8 mouse cellular contexts compared by ENCODE assay signal in genomic region chr8:19979536-19980345, GRCm38 (mm10).
DNase-seq lines count a peak whose midpoint lies in the region; ATAC-seq and TF ChIP-seq lines count a peak whose summit lies in the region.

No protein-coding gene starts in this region.

- H3K9ac ChIP-seq in forebrain, embryonic 14.5 days (ENCODE audit: low read length) = peak overlapping the region; percentile 50
- H3K9ac ChIP-seq in lung, postnatal 0 days (replicated peaks; ENCODE audit: low read depth) = 0 out of 2 replicates have a peak overlapping the region, but pooled peaks have one; percentile 29

- no peak overlapping the region for H3K27ac ChIP-seq in forebrain, embryonic 14.5 days (ENCODE audit: low read depth, low read length)
- H3K27ac ChIP-seq in lung, postnatal 0 days (ENCODE audit: low read length) = 0 out of 2 replicates have a peak overlapping the region, but pooled peaks have one; percentile 32

- intact Hi-C loops in heart, postnatal 25 days (cut with DNase I) = no loop called here

- no peaks in the 10 kb centered on the region for H3K27me3 ChIP-seq in forebrain, embryonic 14.5 days (replicated peaks; ENCODE audit: control insufficient read depth, insufficient read depth, low read length)
- H3K27me3 ChIP-seq in lung, postnatal 0 days (replicated peaks; ENCODE audit: insufficient read depth, low read length) = no peaks in the 10 kb centered on the region

- peaks cover 7% of the 10 kb centered on the region; the same call in 1 of the 2 replicates for H3K9me3 ChIP-seq in forebrain, embryonic 14.5 days (replicated peaks; ENCODE audit: control insufficient read depth, low read length)
- H3K9me3 ChIP-seq in lung, postnatal 0 days (ENCODE audit: low read length) = no peaks in the 10 kb centered on the region

- peak; percentile 98 for DNase-seq in ES-CJ7 (ENCODE audit: low read depth, low spot score)
- peak; percentile 64 for DNase-seq in cerebellum, adult 11-12 months
- DNase-seq in forebrain, embryonic 14.5 days (ENCODE audit: low spot score) = peak; percentile 65
- DNase-seq in heart, postnatal 25 days (ENCODE audit: low spot score) = peak; percentile 20
- DNase-seq in layer of hippocampus, adult 18-20 months (ENCODE audit: low spot score in 2 of 2) = peak; percentile 15 to 67
- DNase-seq in lung, postnatal 0 days (ENCODE audit: low spot score) = peak; percentile 82
- peak; percentile 62 for DNase-seq in ovary, postnatal 36 days (ENCODE audit: low spot score)
- peak; percentile 68 for DNase-seq in thymus, postnatal 14 days

- H3K4me1 ChIP-seq in forebrain, embryonic 14.5 days (ENCODE audit: control insufficient read depth, insufficient read depth, low read length) = no peaks in the 10 kb centered on the region
- H3K4me1 ChIP-seq in lung, postnatal 0 days (ENCODE audit: insufficient read depth, low read depth, low read length) = no peaks in the 10 kb centered on the region; the same call in 1 of the 2 replicates

- peak overlapping the region; percentile 53 for H3K4me2 ChIP-seq in forebrain, embryonic 14.5 days (ENCODE audit: low read length)
- peak overlapping the region; percentile 53 for H3K4me2 ChIP-seq in lung, postnatal 0 days (replicated peaks; ENCODE audit: low read depth, low read length)

- peak overlapping the region; percentile 38 for H3K4me3 ChIP-seq in forebrain, embryonic 14.5 days (ENCODE audit: low read depth, low read length)
- H3K4me3 ChIP-seq in lung, postnatal 0 days (ENCODE audit: low read depth, low read length) = peak overlapping the region; percentile 43

- ATAC-seq in forebrain, embryonic 14.5 days = peak; percentile 90
- peak; percentile 99 for ATAC-seq in lung, postnatal 0 days

- WGBS in forebrain, embryonic 14.5 days = 13% methylated on average over 34 of the region's 42 CpGs
- 10% methylated on average over 39 of the region's 42 CpGs for WGBS in lung, postnatal 0 days

- no peaks in the 10 kb centered on the region for H3K36me3 ChIP-seq in forebrain, embryonic 14.5 days (ENCODE audit: control insufficient read depth, insufficient read depth, low read length)
- H3K36me3 ChIP-seq in lung, postnatal 0 days (ENCODE audit: insufficient read depth, low read length) = no peaks in the 10 kb centered on the region

- TF ChIP-seq EP300 in lung, postnatal 0 days (IDR thresholded peaks at IDR 0.05) = no peak

- TF ChIP-seq CTCF in lung, postnatal 0 days (IDR thresholded peaks at IDR 0.05) = peak; percentile 86

Comparison
In these comparisons a context has a peak if more than half of its experiments do, and no peak if none do; other contexts are left out.
1. DNase-seq: peak in every context shown above with its lines; median percentile 98 in ES-CJ7; 82 in lung, postnatal 0 days; 68 in thymus, postnatal 14 days; 65 in forebrain, embryonic 14.5 days; 64 in cerebellum, adult 11-12 months; 62 in ovary, postnatal 36 days; 41 in layer of hippocampus, adult 18-20 months; 20 in heart, postnatal 25 days.